Mouse (Mus musculus) heart, embryonic 11.5 days (tissue): ENCODE results near the gene Egfr. TPM values are rescaled to one million over a fixed set of nuclear protein-coding genes. Genes with fewer than 3 reads are reported as not detected.

Experiments
- ATAC-seq: fragments of 200-750 bp; cut with Nextera tagmentation; replicated peaks from 2 replicates; pipeline ENCODE4 v1.8.0; 2017; ENCODE audit warnings: moderate library complexity; ENCODE audit not compliant: insufficient number of reproducible peaks, low FRiP score, low TSS enrichment
- H3K27ac ChIP-seq: fragments of 300-500 bp; sonication (generic); 2 replicates; pipeline ENCODE4 v1.5.1; 2014; ENCODE audit warnings: mild to moderate bottlenecking, low read depth, low read length
- H3K27me3 ChIP-seq: fragments of 300-500 bp; sonication (generic); 2 replicates; pipeline ENCODE4 v1.6.1; 2014; ENCODE audit warnings: mild to moderate bottlenecking, low read length, mixed read lengths; ENCODE audit not compliant: control insufficient read depth, insufficient read depth
- H3K36me3 ChIP-seq: fragments of 300-500 bp; sonication (generic); 2 replicates; pipeline ENCODE4 v1.6.1; 2014; ENCODE audit warnings: mild to moderate bottlenecking, low read length, moderate library complexity, mixed read lengths; ENCODE audit not compliant: control insufficient read depth, insufficient read depth
- H3K4me1 ChIP-seq: fragments of 300-500 bp; sonication (generic); 2 replicates; pipeline ENCODE4 v1.6.1; 2014; ENCODE audit warnings: low read length; ENCODE audit not compliant: control insufficient read depth, insufficient read depth
- H3K4me2 ChIP-seq: fragments of 300-500 bp; sonication (generic); 2 replicates; pipeline ENCODE4 v1.6.1; 2014; ENCODE audit warnings: mild to moderate bottlenecking, moderate library complexity
- H3K4me3 ChIP-seq: fragments of 300-500 bp; sonication (generic); 2 replicates; pipeline ENCODE4 v1.5.1; 2014; ENCODE audit warnings: low read depth, low read length
- H3K9ac ChIP-seq: fragments of 300-500 bp; sonication (generic); 2 replicates; pipeline ENCODE4 v1.6.1; 2014; ENCODE audit warnings: mild to moderate bottlenecking, low read depth, low read length, moderate library complexity
- H3K9me3 ChIP-seq: fragments of 300-500 bp; sonication (generic); replicated peaks from 2 replicates; pipeline ENCODE4 v1.6.1; 2016; ENCODE audit warnings: low read length; ENCODE audit not compliant: control insufficient read depth
- WGBS: fragments of 180-500 bp; shearing (Covaris S2); extraction: QIAGEN DNeasy Blood & Tissue Kit; methylation state at CpG from one replicate; pipeline ENCODE4 v1.1.7; 2014; ENCODE audit not compliant: insufficient replicate concordance; 5-methylcytosine and 5-hydroxymethylcytosine counted together
- polyA plus RNA-seq: library from polyadenylated mRNA; unstranded; fragments of >200 nt; fragmentation: Nextera tagmentation; extraction: Ambion mirVana; gene quantifications from 2 replicates; pipeline ENCODE4 v1.2.1, GENCODE M21; 2014

Gene Egfr
- polyA plus RNA-seq, 1 experiment from 2014 or later = 3.7 TPM

GRCm38 (mm10) chr11:16769276-16769675 is 17.3 kb downstream of the Egfr start:
- no peak overlapping the region for H3K9ac ChIP-seq
- 89% methylated on average over 4 of the region's 4 CpGs for WGBS
- H3K9me3 ChIP-seq = no peaks in the 10 kb centered on the region
- H3K27ac ChIP-seq = no peak overlapping the region
- H3K36me3 ChIP-seq = no peaks in the 10 kb centered on the region
- no peak overlapping the region for H3K4me2 ChIP-seq
- H3K4me3 ChIP-seq = no peak overlapping the region
- no peak for ATAC-seq
- peaks cover 4% of the 10 kb centered on the region for H3K4me1 ChIP-seq
- no peaks in the 10 kb centered on the region for H3K27me3 ChIP-seq

- no peak for ATAC-seq
- Histone ChIP-seq H3K27me3 (no peaks in the 10 kb centered on the region), H3K4me2 (no peak overlapping the region), H3K36me3 (no peaks in the 10 kb centered on the region), H3K4me3 (no peak overlapping the region), H3K9ac (no peak overlapping the region), H3K27ac (no peak overlapping the region), H3K9me3 (no peaks in the 10 kb centered on the region), H3K4me1 (peaks cover 4% of the 10 kb centered on the region)
- WGBS = 53% methylated on average over 3 of the region's 3 CpGs
Measured at GRCm38 (mm10) chr11:16769709-16770303, 17.8 kb downstream of the Egfr start.

GRCm38 (mm10) chr11:16770966-16771365 is 19.0 kb downstream of the Egfr start:
- WGBS = 46% methylated on average over 4 of the region's 4 CpGs
- no peak overlapping the region for H3K4me2 ChIP-seq
- H3K27me3 ChIP-seq = no peaks in the 10 kb centered on the region
- no peak for ATAC-seq
- H3K9me3 ChIP-seq = no peaks in the 10 kb centered on the region
- no peak overlapping the region for H3K4me3 ChIP-seq
- H3K27ac ChIP-seq = no peak overlapping the region
- no peak overlapping the region for H3K9ac ChIP-seq
- peaks cover 4% of the 10 kb centered on the region for H3K4me1 ChIP-seq
- H3K36me3 ChIP-seq = no peaks in the 10 kb centered on the region

GRCm38 (mm10) chr11:16772717-16773116 is 20.7 kb downstream of the Egfr start:
- no peak for ATAC-seq
- Histone ChIP-seq H3K36me3 (no peaks in the 10 kb centered on the region), H3K4me2 (no peak overlapping the region), H3K27me3 (no peaks in the 10 kb centered on the region), H3K27ac (no peak overlapping the region), H3K4me3 (no peak overlapping the region), H3K4me1 (peaks cover 4% of the 10 kb centered on the region), H3K9me3 (no peaks in the 10 kb centered on the region), H3K9ac (no peak overlapping the region)
- 17% methylated on average over 4 of the region's 4 CpGs for WGBS

- 0 out of 2 replicates have a peak, but pooled peaks cover 4% of the 10 kb centered on the region for H3K27me3 ChIP-seq
- H3K27ac ChIP-seq = no peak overlapping the region
- H3K4me1 ChIP-seq = no peaks in the 10 kb centered on the region; the same call in 1 of the 2 replicates
- 56% methylated on average over 2 of the region's 2 CpGs for WGBS
- H3K4me3 ChIP-seq = no peak overlapping the region
- H3K36me3 ChIP-seq = no peaks in the 10 kb centered on the region
- H3K9ac ChIP-seq = no peak overlapping the region
- H3K9me3 ChIP-seq = no peaks in the 10 kb centered on the region
- no peak overlapping the region for H3K4me2 ChIP-seq
- ATAC-seq = no peak
Measured at GRCm38 (mm10) chr11:16776967-16777366, 25.0 kb downstream of the Egfr start.

GRCm38 (mm10) chr11:16781604-16782003 is 29.6 kb downstream of the Egfr start:
- Histone ChIP-seq H3K9ac (no peak overlapping the region), H3K36me3 (no peaks in the 10 kb centered on the region), H3K4me2 (no peak overlapping the region), H3K27me3 (0 out of 2 replicates have a peak, but pooled peaks cover 4% of the 10 kb centered on the region), H3K9me3 (no peaks in the 10 kb centered on the region), H3K4me3 (no peak overlapping the region), H3K4me1 (no peaks in the 10 kb centered on the region), H3K27ac (no peak overlapping the region)
- 56% methylated on average over 2 of the region's 2 CpGs for WGBS
- ATAC-seq = no peak

- Histone ChIP-seq H3K36me3 (no peaks in the 10 kb centered on the region), H3K4me1 (no peaks in the 10 kb centered on the region), H3K4me2 (no peak overlapping the region), H3K9me3 (no peaks in the 10 kb centered on the region), H3K27ac (no peak overlapping the region), H3K4me3 (no peak overlapping the region), H3K27me3 (0 out of 2 replicates have a peak, but pooled peaks cover 4% of the 10 kb centered on the region), H3K9ac (no peak overlapping the region)
- no peak for ATAC-seq
- WGBS = 81% methylated on average over 8 of the region's 8 CpGs
Measured at GRCm38 (mm10) chr11:16783926-16784659, 32.1 kb downstream of the Egfr start.

- no peaks in the 10 kb centered on the region for H3K36me3 ChIP-seq
- H3K9me3 ChIP-seq = no peaks in the 10 kb centered on the region
- WGBS = 53% methylated on average over 5 of the region's 5 CpGs
- no peak overlapping the region for H3K4me2 ChIP-seq
- H3K4me3 ChIP-seq = no peak overlapping the region
- no peak for ATAC-seq
- H3K27me3 ChIP-seq = no peaks in the 10 kb centered on the region
- H3K4me1 ChIP-seq = no peaks in the 10 kb centered on the region; the same call in 1 of the 2 replicates
- H3K9ac ChIP-seq = no peak overlapping the region
- H3K27ac ChIP-seq = no peak overlapping the region
Measured at GRCm38 (mm10) chr11:16792638-16793585, 40.9 kb downstream of the Egfr start.
